Mouse (Mus musculus) liver, embryonic 14.5 days (tissue): ENCODE results near the gene Castor1.

Experiments used
- CTCF ChIP-seq: IDR thresholded peaks from 2 replicates; pipeline ENCODE4 v1.5.1; 2016; ENCODE audit warnings: antibody characterized with exemption, low read depth, control low read depth
- EP300 ChIP-seq: IDR thresholded peaks from 2 replicates; pipeline ENCODE4 v1.6.1; 2016; ENCODE audit warnings: antibody characterized with exemption, low read depth

GRCm38 (mm10) chr11:4249151-4249550 is 31.1 kb downstream of the Castor1 start:
- no peak for TF ChIP-seq EP300
- no peak for TF ChIP-seq CTCF
